Mouse (Mus musculus) megakaryocyte, adult 5-6 weeks (primary cell): Measurements from ENCODE around the gene Usp47. TPM values are rescaled to one million over a fixed set of nuclear protein-coding genes. Genes with fewer than 3 reads are reported as not detected.

Source experiments
- ATAC-seq: 2 replicates; pipeline ENCODE4 v1.8.0; 2016; ENCODE audit warnings: mild to moderate bottlenecking, inconsistent platforms; ENCODE audit not compliant: poor library complexity, severe bottlenecking
- total RNA-seq, 2 experiments: library from RNA; stranded (forward) in 1 of 2; stranded (reverse) in 1 of 2; fragments of 153-499, 151-499 nt in 1 of 2; fragments of 221-1000, 200-1000 nt in 1 of 2; gene quantifications; 2 replicates each; pipeline versions ENCODE4 v1.2.3 to v1.2.4; 2015 to 2017

Gene Usp47
- total RNA-seq, 2 experiments from 2014 or later = 50.4 to 106 TPM

- ATAC-seq = no peak
Observed at GRCm38 (mm10) chr7:112120861-112121810, 97.8 kb downstream of the Usp47 start.

- ATAC-seq = no peak
Observed at GRCm38 (mm10) chr7:112121866-112122500, 98.7 kb downstream of the Usp47 start.

- no peak for ATAC-seq
Observed at GRCm38 (mm10) chr7:112123612-112124011, 100.3 kb downstream of the Usp47 start.

- ATAC-seq = no peak
Observed at GRCm38 (mm10) chr7:112125625-112126260, 102.4 kb downstream of the Usp47 start.

- ATAC-seq = no peak
Observed at GRCm38 (mm10) chr7:112127085-112127637, 103.9 kb downstream of the Usp47 start.

- ATAC-seq = no peak
Observed at GRCm38 (mm10) chr7:112127954-112128353, 104.7 kb downstream of the Usp47 start.

- ATAC-seq = no peak
Observed at GRCm38 (mm10) chr7:112128810-112129209, 105.5 kb downstream of the Usp47 start.

- no peak for ATAC-seq
Observed at GRCm38 (mm10) chr7:112129851-112130250, 106.5 kb downstream of the Usp47 start.

GRCm38 (mm10) chr7:112130660-112131059 is 107.4 kb downstream of the Usp47 start:
- ATAC-seq = no peak

- no peak for ATAC-seq
Observed at GRCm38 (mm10) chr7:112132005-112132404, 108.7 kb downstream of the Usp47 start.

GRCm38 (mm10) chr7:112133277-112133676 is 110.0 kb downstream of the Usp47 start:
- ATAC-seq = no peak

GRCm38 (mm10) chr7:112135161-112135560 is 111.9 kb downstream of the Usp47 start:
- ATAC-seq = no peak

GRCm38 (mm10) chr7:112136537-112136936 is 113.2 kb downstream of the Usp47 start:
- ATAC-seq = peak; percentile 60

- ATAC-seq = no peak
Observed at GRCm38 (mm10) chr7:112138168-112138508, 114.8 kb downstream of the Usp47 start.

GRCm38 (mm10) chr7:112138509-112139405 is 115.5 kb downstream of the Usp47 start:
- ATAC-seq = no peak

- ATAC-seq = no peak
Observed at GRCm38 (mm10) chr7:112140725-112141124, 117.4 kb downstream of the Usp47 start.

GRCm38 (mm10) chr7:112142616-112143015 is 119.3 kb downstream of the Usp47 start:
- ATAC-seq = no peak

- ATAC-seq = no peak
Observed at GRCm38 (mm10) chr7:112143090-112143500, 119.8 kb downstream of the Usp47 start.

- ATAC-seq = no peak
Observed at GRCm38 (mm10) chr7:112143978-112144377, 120.7 kb downstream of the Usp47 start.

GRCm38 (mm10) chr7:112144646-112145179 is 121.4 kb downstream of the Usp47 start:
- no peak for ATAC-seq
